Mouse (Mus musculus): ENCODE data around the gene Srsf10.

Srsf10 gene

GRCm38 (mm10) chr4:135855536-135856222 is at the start of gene Srsf10:
Srsf10 (plus strand) TSS chr4:135855747.
- peak; percentile 95 to 98 for DNase-seq

DNA sequence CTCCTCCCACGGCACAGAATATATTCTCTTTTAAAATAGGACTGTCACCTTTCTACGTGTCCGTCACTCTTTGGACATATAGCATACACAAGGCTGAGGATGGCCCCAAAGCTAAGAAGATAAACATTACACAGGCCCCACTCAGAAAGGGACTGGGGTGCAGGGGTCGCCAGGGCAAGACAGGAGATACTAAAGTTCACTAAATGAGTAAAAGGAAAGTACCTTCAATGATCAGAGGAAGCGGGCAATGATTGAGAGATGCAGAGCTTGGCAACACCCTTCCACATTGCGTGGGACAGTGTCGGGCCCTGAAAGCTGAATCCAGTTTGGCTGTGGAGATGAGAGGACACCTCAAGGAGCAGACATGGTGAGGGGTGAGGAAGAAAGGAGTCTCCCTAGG is 40.7 kb upstream of the Srsf10 start:
- no peak for DNase-seq

DNA sequence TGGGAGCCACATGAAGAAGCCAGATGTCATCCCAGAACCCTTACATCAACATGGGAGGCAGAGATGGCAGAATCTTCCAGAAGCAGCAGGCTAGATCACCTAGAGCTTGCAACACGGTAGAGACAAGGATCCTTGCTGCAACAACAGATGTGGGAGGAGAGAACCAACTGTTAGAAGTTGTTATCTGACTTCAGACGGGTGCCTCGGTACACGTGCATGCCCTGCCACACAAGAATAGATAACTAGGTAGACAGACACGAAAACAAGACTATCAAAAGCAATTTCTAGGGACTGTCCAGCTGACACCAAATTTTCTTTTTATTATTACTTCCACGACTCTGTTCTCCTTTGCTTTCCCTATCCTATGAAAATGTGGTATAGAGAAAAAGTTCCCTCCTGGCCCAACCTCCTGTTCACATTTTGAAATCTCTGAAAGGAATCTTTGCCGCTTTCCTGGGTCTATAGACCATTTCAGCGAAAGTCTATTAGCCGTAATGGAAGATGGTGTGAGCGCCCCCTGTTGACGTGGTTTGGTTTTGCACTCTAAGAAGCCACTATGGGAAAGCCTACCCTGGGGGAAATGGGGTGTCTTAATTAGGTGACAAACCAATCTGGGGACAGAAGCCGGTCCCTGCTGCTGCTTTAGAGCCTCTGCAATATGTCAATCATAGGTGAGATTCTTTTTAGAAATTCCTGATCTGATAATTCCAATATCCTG is 38.5 kb upstream of the Srsf10 start:
- DNase-seq, result peak; percentile 31 to 63

- DNase-seq, result no peak
Observed at GRCm38 (mm10) chr4:135818366-135818765, 37.2 kb upstream of the Srsf10 start.

- no peak for DNase-seq
Observed at GRCm38 (mm10) chr4:135819826-135820526, 35.6 kb upstream of the Srsf10 start.

- DNase-seq, result no peak
Observed at GRCm38 (mm10) chr4:135821772-135822171, 33.8 kb upstream of the Srsf10 start.

GRCm38 (mm10) chr4:135823298-135823697 is 32.2 kb upstream of the Srsf10 start:
- DNase-seq, result peak in 1 of 2 experiments; percentile 20

DNA sequence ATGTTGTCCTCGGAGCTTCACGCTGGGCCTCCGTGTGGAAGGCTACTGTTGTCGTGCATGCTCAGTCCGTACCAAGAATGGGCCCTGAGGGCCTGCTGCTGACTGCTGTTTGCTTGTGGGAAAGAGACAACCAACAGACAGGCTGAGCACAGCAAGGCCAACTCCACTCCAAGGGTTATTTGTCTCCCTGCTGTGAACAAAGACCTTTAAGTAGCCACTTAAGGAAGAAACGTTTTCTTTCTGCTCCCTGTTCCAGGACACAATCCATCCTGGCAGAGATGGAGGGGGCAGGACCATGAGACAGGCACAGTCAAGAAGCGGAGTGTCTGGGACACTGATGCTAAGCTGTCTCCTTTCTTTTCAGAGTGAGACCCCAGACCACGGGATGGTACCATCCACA is 31.3 kb upstream of the Srsf10 start:
- DNase-seq, result no peak

DNA sequence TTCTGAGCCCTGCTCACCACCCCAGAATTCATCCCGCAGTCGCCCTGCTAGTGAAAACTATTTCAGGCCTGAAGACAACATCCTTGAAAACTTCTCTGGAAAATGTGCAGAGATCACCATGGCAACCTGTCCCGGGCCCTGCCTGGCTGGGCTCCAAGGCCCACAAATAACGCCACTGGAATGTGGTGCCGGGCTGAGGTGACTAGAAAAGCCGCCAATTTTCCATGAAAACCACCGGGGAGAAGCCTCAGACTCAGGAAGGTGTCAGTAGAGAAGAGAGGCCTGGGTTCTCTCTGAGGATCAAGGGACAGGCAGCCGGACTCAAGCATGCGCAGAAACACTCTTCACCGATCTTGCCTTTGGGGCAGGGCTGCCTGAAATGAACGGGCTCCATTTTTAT is 27.1 kb upstream of the Srsf10 start:
- DNase-seq, result peak; percentile 23 to 36

DNA sequence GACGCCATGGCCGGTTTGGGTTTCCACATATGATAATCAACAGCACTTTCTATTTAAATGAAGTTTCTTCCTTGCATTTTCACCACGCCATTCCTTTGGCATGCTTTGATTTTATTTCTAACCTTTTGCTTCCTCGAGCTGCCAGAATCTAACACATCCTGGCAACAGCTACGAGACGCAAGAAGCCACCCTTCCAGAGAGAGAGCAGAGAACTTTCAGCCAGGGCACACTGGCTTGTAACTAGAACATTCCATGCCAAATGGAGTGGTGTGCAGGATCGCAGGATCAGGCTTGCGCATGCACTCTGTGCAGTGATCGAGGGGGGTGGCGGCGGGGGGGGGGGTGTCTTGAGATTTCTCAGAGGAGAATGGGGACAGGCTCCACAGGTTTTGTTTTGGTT is 23.5 kb upstream of the Srsf10 start:
- no peak for DNase-seq

DNA sequence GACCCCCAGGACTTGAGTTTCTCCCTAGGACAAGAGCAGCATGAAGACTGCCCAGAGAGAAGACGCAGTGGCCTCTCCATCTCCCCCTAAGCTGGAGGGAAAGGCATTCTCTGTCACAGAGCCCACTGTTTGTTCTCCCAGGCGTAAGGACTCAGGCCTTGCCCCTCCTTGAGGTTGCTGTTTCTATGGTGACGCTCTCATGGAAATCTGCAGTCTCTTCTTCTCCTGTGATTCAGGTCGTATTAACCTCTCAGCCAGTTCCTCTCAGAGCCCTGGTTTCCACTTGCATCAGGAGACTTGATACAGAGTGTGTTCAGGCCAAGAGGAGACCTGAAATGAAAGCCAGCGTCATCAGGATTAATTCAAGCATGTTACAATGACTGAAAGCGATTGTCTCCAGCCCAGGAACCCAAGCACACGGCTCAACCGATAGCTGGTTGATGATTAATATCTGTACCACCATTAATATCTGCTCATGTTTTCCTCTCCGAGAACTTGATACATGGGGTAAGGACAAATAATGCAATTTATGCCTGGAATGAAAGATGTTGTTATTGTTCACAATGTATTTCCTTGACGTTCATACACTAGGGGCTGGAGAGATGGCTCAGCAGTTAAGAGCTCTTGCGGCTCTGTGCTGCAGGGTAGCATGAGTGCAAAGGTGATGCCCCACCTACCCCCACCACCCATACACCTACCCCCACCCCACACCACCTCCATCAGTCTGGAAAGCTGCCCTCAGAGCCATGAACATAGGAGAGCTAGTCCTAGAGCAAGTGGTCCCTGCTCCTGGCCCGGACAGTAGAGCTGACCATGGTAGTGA is 22.0 kb upstream of the Srsf10 start:
- DNase-seq, result no peak

- no peak for DNase-seq
Observed at GRCm38 (mm10) chr4:135834124-135834717, 21.3 kb upstream of the Srsf10 start.

DNA sequence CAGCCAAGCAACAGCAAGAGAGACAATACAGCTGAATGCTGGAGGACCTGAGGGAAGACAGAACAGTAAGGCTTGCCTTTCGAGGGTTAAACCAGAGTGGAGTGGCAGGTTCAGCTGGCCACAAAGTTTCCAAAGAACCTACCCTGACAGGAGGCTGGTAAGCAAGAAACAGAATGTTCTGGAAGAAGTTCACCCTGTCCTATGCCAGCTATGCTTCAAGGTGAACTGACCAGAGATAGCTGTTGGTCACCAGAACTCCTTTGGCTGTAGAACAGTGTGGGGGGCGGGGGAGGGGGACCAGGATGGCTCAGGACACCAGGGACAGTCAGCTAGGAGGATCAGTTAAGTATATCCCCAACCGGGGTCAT is 16.6 kb upstream of the Srsf10 start:
- no peak for DNase-seq

DNA sequence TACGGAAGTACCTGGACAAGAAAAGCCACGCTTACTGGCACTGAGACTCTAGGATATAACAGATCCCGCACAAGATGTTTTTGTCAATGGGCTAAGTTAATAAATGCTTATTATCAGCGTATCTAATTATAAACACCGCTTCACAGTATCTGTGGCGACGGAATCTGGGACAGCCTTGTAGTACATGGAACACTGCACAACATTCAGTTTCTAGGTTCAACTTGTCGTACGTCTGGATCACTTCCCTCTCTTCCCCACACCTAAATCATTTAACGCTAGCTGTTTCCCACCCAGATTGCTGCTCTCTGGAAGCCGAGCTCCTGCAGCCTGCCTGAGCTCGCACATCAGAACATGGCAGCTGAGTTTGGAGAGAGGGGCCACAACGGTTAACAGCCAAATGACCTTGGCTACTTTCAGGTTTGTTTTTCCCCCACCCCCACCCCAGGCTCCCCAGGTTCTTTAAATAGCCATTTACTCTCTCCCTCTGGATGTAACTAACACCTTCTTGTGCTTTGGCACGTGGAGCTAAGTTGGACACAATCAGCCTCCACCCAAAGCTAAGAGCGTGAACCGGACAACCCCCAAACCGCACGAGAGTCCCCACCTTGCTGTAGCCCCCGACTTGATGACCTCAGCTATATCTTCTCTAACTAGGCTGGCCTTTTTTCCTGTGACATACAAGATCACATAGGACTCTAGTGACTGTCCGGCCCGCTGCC is 16.1 kb upstream of the Srsf10 start:
- DNase-seq, result no peak

DNA sequence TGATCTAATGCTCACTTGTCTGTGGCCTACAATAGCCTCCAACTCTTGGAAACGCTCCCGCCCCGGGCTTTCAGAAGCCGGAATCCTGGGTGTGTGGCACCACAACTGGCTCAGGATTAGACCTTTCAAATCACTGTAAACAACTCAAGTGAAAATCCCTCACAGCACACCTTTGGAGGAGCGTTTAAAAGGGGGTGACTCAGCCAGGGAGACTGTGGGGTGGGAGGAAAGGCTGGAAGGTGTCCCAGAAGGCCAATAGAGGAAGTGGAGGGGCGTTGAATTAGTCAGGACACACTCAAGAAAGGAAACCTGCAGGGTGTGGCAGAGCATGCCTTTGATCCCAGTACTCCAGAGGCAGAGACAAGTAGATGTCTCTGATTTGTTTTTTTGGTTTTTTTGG is 11.1 kb upstream of the Srsf10 start:
- DNase-seq, result no peak

- DNase-seq, result no peak
Observed at GRCm38 (mm10) chr4:135847581-135847980, 8.0 kb upstream of the Srsf10 start.

GRCm38 (mm10) chr4:135850411-135851095 is 5.0 kb upstream of the Srsf10 start:
- peak in 1 of 2 experiments; percentile 33 for DNase-seq

DNA sequence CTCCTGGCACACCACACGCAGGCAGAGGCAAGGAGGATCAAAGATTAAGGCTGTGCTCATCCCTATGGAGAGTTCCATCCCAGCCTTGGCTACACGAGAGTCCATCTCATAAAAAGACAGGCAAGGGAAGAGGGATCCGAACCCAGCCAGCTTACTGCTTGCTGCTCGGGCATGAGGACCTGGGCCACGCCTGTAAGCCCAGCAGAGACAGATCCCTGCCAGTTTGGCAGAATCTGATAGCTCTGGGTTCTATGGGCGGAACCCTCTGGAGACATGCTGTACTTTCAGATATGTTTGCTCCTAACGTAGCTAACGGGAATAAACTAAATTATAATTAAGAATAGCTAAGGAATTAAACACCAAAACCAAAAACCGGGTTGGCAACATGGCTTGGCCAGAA is 3.6 kb upstream of the Srsf10 start:
- DNase-seq, result no peak

DNA sequence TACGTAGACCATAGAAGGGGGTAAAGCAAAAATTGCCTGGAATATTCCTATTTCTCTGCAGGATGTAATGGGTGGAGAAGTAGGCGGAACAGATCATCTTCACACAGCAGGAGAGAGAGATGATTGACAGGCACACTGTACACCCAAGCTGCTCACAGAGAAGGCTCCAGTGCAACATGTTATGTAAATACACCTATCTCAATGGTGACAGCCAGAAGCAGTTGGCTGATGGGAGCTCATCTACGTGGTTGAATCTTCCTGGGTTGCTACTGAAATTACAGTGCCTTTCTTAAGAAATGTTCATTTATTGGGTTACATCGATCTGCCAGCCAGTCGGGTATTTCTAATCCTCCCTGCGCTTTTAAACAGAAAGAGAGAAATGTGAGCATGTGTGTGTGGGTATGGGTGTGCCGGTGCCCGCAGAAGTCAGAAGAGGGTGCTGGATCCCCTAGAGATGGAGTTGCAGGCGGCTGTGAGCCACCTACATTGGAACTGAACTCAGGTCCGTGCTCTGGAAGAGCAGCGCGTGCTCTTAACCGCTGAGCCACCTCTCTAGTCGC is 1.5 kb upstream of the Srsf10 start:
- no peak for DNase-seq

DNA sequence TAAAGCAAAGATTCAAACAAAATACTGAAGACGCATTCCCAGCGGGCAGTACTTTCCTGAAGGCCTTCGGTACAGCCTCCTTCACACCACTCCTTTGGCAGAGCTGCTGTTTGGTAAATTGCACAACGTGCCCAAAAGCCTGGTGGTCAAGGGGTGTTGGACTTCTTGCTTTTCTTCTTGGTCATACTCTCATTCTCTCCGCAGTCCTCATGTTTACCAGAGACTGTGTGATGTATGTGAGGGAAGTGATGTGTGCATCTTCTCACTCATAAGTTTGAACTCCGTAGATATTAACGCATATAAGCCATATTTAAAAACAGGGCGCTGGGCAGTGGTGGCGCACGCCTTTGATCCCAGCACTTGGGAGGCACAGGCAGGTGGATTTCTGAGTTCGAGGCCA is 917 bp upstream of the Srsf10 start:
- no peak for DNase-seq

- no peak for DNase-seq
Observed at GRCm38 (mm10) chr4:135855080-135855479, 467 bp upstream of the Srsf10 start.

Measured in cerebellum, postnatal 25 days (tissue).